Mouse (Mus musculus) embryonic facial prominence, embryonic 14.5 days (tissue): ENCODE measurements at regions not wholly inside any gene's neighbourhood (a gene's known extent, or its start where the extent isn't known, plus 50 kb on each side); places are given as distances from the start of the nearest gene placed in this dataset.
"Not testable (repeated sequence)": the region's sequence is repeated elsewhere in the genome, so short reads cannot be mapped to it uniquely, and the experiment has no call there.

Source experiments
- ATAC-seq: fragments of 200-750 bp; cut with Nextera tagmentation; 2 replicates; pipeline ENCODE4 v1.8.0; 2017; ENCODE audit warnings: low read depth, moderate number of reproducible peaks, moderate TSS enrichment
- DNase-seq: peaks from one replicate; pipeline ENCODE4 v3.0.0-alpha.2; 2015; ENCODE audit warnings: low spot score
- H3K27ac ChIP-seq: fragments of 300-500 bp; sonication (generic); replicated peaks from 2 replicates; pipeline ENCODE4 v1.5.1; 2014; ENCODE audit warnings: low read depth, mild to moderate bottlenecking, low read length, moderate library complexity
- H3K27me3 ChIP-seq: fragments of 300-500 bp; sonication (generic); replicated peaks from 2 replicates; pipeline ENCODE4 v1.6.1; 2014; ENCODE audit warnings: low read length; ENCODE audit not compliant: control insufficient read depth, insufficient read depth
- H3K36me3 ChIP-seq: fragments of 300-500 bp; sonication (generic); 2 replicates; pipeline ENCODE4 v1.6.1; 2014; ENCODE audit warnings: low read length, mixed read lengths; ENCODE audit not compliant: control insufficient read depth, insufficient read depth
- H3K4me1 ChIP-seq: fragments of 300-500 bp; sonication (generic); 2 replicates; pipeline ENCODE4 v1.6.1; 2014; ENCODE audit warnings: antibody characterized with exemption, low read length; ENCODE audit not compliant: control insufficient read depth, insufficient read depth
- H3K4me2 ChIP-seq: fragments of 300-500 bp; sonication (generic); 2 replicates; pipeline ENCODE4 v1.6.1; 2014; ENCODE audit warnings: low read depth, mild to moderate bottlenecking, low read length, moderate library complexity, mixed read lengths
- H3K4me3 ChIP-seq: fragments of 300-500 bp; sonication (generic); 2 replicates; pipeline ENCODE4 v1.5.1; 2014; ENCODE audit warnings: low read depth, mild to moderate bottlenecking, low read length
- H3K9ac ChIP-seq: fragments of 300-500 bp; sonication (generic); 2 replicates; pipeline ENCODE4 v1.6.1; 2014; ENCODE audit warnings: low read depth, mild to moderate bottlenecking, low read length, moderate library complexity, mixed read lengths
- H3K9me3 ChIP-seq: fragments of 300-500 bp; sonication (generic); 2 replicates; pipeline ENCODE4 v1.6.1; 2016; ENCODE audit warnings: low read length; ENCODE audit not compliant: control insufficient read depth
- WGBS: fragments of 180-500 bp; shearing (Covaris S2); extraction: QIAGEN DNeasy Blood & Tissue Kit; methylation state at CpG from one replicate; pipeline ENCODE4 v1.1.7; 2014; 5-methylcytosine and 5-hydroxymethylcytosine counted together

- peak; percentile 92 for ATAC-seq
- 55% methylated on average over 5 of the region's 6 CpGs for WGBS
Measured at GRCm38 (mm10) chrX:19903962-19904930, 155.1 kb upstream of the Chst7 start.

GRCm38 (mm10) chrX:19906646-19907371 is 152.6 kb upstream of the Chst7 start:
- ATAC-seq, result no peak
- no peaks in the 10 kb centered on the region for H3K27me3 ChIP-seq
- H3K9ac ChIP-seq, result no peak overlapping the region
- no peaks in the 10 kb centered on the region for H3K36me3 ChIP-seq
- no peak overlapping the region for H3K27ac ChIP-seq
- no peak overlapping the region for H3K4me3 ChIP-seq
- H3K9me3 ChIP-seq, result no peaks in the 10 kb centered on the region
- no peaks in the 10 kb centered on the region for H3K4me1 ChIP-seq
- H3K4me2 ChIP-seq, result no peak overlapping the region
- peak; percentile 10 for DNase-seq

More at GRCm38 (mm10) chrX:19903962-19904930, 155.1 kb upstream of the Chst7 start:
- Histone ChIP-seq H3K36me3 (no peaks in the 10 kb centered on the region), H3K27ac (no peak overlapping the region), H3K27me3 (no peaks in the 10 kb centered on the region), H3K4me1 (no peaks in the 10 kb centered on the region), H3K9ac (no peak overlapping the region), H3K9me3 (no peaks in the 10 kb centered on the region), H3K4me3 (no peak overlapping the region), H3K4me2 (no peak overlapping the region)
- peak; percentile 84 for DNase-seq

GRCm38 (mm10) chrX:19917001-19917400 is 142.4 kb upstream of the Chst7 start:
- no peaks in the 10 kb centered on the region for H3K4me1 ChIP-seq
- no peaks in the 10 kb centered on the region for H3K27me3 ChIP-seq
- H3K27ac ChIP-seq, result no peak overlapping the region
- H3K36me3 ChIP-seq, result no peaks in the 10 kb centered on the region
- peak; percentile 80 for ATAC-seq
- WGBS, result 80% methylated on average over 1 of the region's 1 CpGs
- no peaks in the 10 kb centered on the region for H3K9me3 ChIP-seq
- no peak overlapping the region for H3K9ac ChIP-seq
- no peak overlapping the region for H3K4me3 ChIP-seq
- peak; percentile 87 for DNase-seq
- H3K4me2 ChIP-seq, result no peak overlapping the region

- H3K4me3 ChIP-seq, H3K9me3 ChIP-seq, ATAC-seq, DNase-seq, H3K27ac ChIP-seq, H3K36me3 ChIP-seq, H3K4me1 ChIP-seq, H3K9ac ChIP-seq, H3K27me3 ChIP-seq, H3K4me2 ChIP-seq: not testable (repeated sequence)
- WGBS, result 66% methylated on average over 3 of the region's 3 CpGs
Measured at GRCm38 (mm10) chrX:19929376-19929775, 130.0 kb upstream of the Chst7 start.

- ATAC-seq, result no peak
- Histone ChIP-seq H3K4me1 (no peaks in the 10 kb centered on the region), H3K9ac (no peak overlapping the region), H3K27ac (no peak overlapping the region), H3K27me3 (no peaks in the 10 kb centered on the region), H3K4me3 (no peak overlapping the region), H3K4me2 (no peak overlapping the region), H3K36me3 (no peaks in the 10 kb centered on the region), H3K9me3 (no peaks in the 10 kb centered on the region)
- 66% methylated on average over 3 of the region's 3 CpGs for WGBS
- DNase-seq, result no peak
Measured at GRCm38 (mm10) chrX:19929866-19930265, 129.5 kb upstream of the Chst7 start.

- H3K9ac ChIP-seq, result no peak overlapping the region
- H3K9me3 ChIP-seq, result no peaks in the 10 kb centered on the region
- H3K4me1 ChIP-seq, result no peaks in the 10 kb centered on the region
- no peak overlapping the region for H3K4me3 ChIP-seq
- no peak for ATAC-seq
- no peak overlapping the region for H3K27ac ChIP-seq
- no peaks in the 10 kb centered on the region for H3K27me3 ChIP-seq
- WGBS, result 76% methylated on average over 2 of the region's 2 CpGs
- H3K36me3 ChIP-seq, result no peaks in the 10 kb centered on the region
- no peak for DNase-seq
- H3K4me2 ChIP-seq, result no peak overlapping the region
Measured at GRCm38 (mm10) chrX:19943305-19943704, 116.1 kb upstream of the Chst7 start.
